Mouse (Mus musculus) testis, adult 2 months (tissue): ENCODE results near the gene St6galnac3.

Experiments used
- CTCF ChIP-seq: fragments of 200-500 bp; IDR thresholded peaks from 2 replicates; pipeline ENCODE4 v1.5.1; 2012; ENCODE audit warnings: low read depth, mild to moderate bottlenecking, inconsistent platforms, low read length, moderate library complexity; ENCODE audit not compliant: control insufficient read depth, insufficient read depth, insufficient replicate concordance
- POLR2A ChIP-seq: fragments of 200-500 bp; IDR thresholded peaks from 2 replicates; pipeline ENCODE4 v1.6.1; 2012; ENCODE audit warnings: low read depth, mild to moderate bottlenecking, inconsistent platforms, low read length, moderate library complexity; ENCODE audit not compliant: control insufficient read depth

- TF ChIP-seq CTCF (no peak), POLR2A (no peak)
Measured at GRCm38 (mm10) chr3:153305153-153305552, 419.8 kb downstream of the St6galnac3 start.
